ENCODE assay signal across 17 mouse cellular contexts in the genomic region with DNA sequence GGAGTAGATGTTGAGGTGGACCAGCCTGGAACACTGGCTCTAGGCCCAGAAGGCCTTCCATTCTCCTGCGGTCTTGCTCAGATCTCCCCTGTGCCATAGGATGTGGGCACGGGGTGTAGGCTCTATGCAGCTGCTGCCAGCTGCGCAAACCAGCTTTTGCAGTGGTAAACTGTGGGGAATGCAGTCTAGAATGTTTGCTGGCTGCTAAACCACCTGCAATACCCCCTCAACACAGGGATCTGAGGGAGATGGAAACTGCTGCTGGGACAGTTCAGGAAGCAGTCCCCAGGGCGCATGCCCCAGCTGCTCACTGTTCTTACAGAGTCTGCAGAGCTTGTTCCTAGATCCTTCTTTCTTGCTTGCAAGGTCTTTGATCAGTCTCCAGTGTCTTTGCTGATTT.
"Had no signal": no experiment of that assay in that cellular context is flagged by ENCODE, and none has a peak within 500 bp of the region (broad histone marks: within the 10 kb centered on the region; RNA-seq: fewer than 3 reads in every experiment).

No protein-coding gene starts in this region.

- H3K9ac ChIP-seq: intestine, embryonic 15.5 days; limb, embryonic 13.5 days; liver, embryonic 13.5 days; midbrain, embryonic 12.5 days; neural tube, embryonic 13.5 days had no signal

- DNase-seq: kidney, adult 18-20 months; kidney, adult 9 months; kidney, postnatal 14 days; kidney, postnatal 4 days; liver; liver, embryonic 13.5 days; lung, adult 2 months; lung, postnatal 14 days; lung, postnatal 4 days; retina, postnatal 1 day had no signal

- H3K27me3 ChIP-seq: intestine, embryonic 15.5 days; limb, embryonic 13.5 days; liver, embryonic 13.5 days; midbrain, embryonic 12.5 days; neural tube, embryonic 13.5 days had no signal

- ATAC-seq: intestine, embryonic 15.5 days; midbrain, embryonic 16.5 days had no signal

- H3K9me3 ChIP-seq: intestine, embryonic 15.5 days; limb, embryonic 10.5 days; limb, embryonic 13.5 days; liver, embryonic 13.5 days; midbrain, embryonic 12.5 days; neural tube, embryonic 13.5 days had no signal

- H3K4me2 ChIP-seq: intestine, embryonic 15.5 days; limb, embryonic 13.5 days; liver, embryonic 13.5 days; midbrain, embryonic 12.5 days; neural tube, embryonic 13.5 days had no signal

- H3K4me1 ChIP-seq: intestine, embryonic 15.5 days; limb, embryonic 10.5 days; limb, embryonic 13.5 days had no signal

- H3K4me3 ChIP-seq: intestine, embryonic 15.5 days; limb, embryonic 10.5 days; limb, embryonic 13.5 days; liver, embryonic 13.5 days; midbrain, embryonic 12.5 days; myocyte; neural tube, embryonic 13.5 days had no signal

- H3K27ac ChIP-seq: intestine, embryonic 15.5 days; limb, embryonic 10.5 days; limb, embryonic 13.5 days; liver, embryonic 13.5 days; midbrain, embryonic 12.5 days; neural tube, embryonic 13.5 days had no signal
